Comparison of ENCODE assay signal across 13 mouse cellular contexts in genomic region chr7:81538070-81538675, GRCm38 (mm10). TPM values are rescaled to one million over a fixed set of nuclear protein-coding genes. Genes with fewer than 3 reads are reported as not detected.
DNase-seq lines count a peak whose midpoint lies in the region; ATAC-seq and TF ChIP-seq lines count a peak whose summit lies in the region.
"Had no signal": no experiment of that assay in that cellular context is flagged by ENCODE, and none has a peak within 500 bp of the region (broad histone marks: within the 10 kb centered on the region; RNA-seq: fewer than 3 reads in every experiment).

No protein-coding gene starts in this region.

- H3K4me3 ChIP-seq in lung, postnatal 0 days (ENCODE audit: low read depth, low read length): no peak overlapping the region
- H3K4me3 ChIP-seq: hindbrain, embryonic 13.5 days had no signal

- WGBS in lung, postnatal 0 days: 75% methylated on average over 2 of the region's 2 CpGs

- TF ChIP-seq CTCF in lung, postnatal 0 days (IDR thresholded peaks at IDR 0.05): no peak

- H3K4me2 ChIP-seq in lung, postnatal 0 days (replicated peaks; ENCODE audit: low read depth, low read length): no peak overlapping the region
- H3K4me2 ChIP-seq: hindbrain, embryonic 13.5 days had no signal

- TF ChIP-seq EP300 in lung, postnatal 0 days (IDR thresholded peaks at IDR 0.05): no peak

- ATAC-seq in cerebellum, adult (ENCODE audit: insufficient number of reproducible peaks, low FRiP score, low TSS enrichment): no peak
- no peak for ATAC-seq in lung, postnatal 0 days
- peak; percentile 49; the same call in 1 of the 2 replicates for ATAC-seq in megakaryocyte-erythroid progenitor cell, adult 5-6 weeks (replicated peaks; ENCODE audit: low FRiP score, low TSS enrichment, poor library complexity, severe bottlenecking)

- H3K27me3 ChIP-seq in lung, postnatal 0 days (replicated peaks; ENCODE audit: insufficient read depth, low read length): no peaks in the 10 kb centered on the region
- H3K27me3 ChIP-seq: hindbrain, embryonic 13.5 days had no signal

- H3K36me3 ChIP-seq in lung, postnatal 0 days (ENCODE audit: insufficient read depth, low read length): peaks cover 9% of the 10 kb centered on the region

- H3K9ac ChIP-seq in lung, postnatal 0 days (replicated peaks; ENCODE audit: low read depth): no peak overlapping the region
- H3K9ac ChIP-seq: hindbrain, embryonic 13.5 days had no signal

- no peaks in the 10 kb centered on the region for H3K4me1 ChIP-seq in lung, postnatal 0 days (ENCODE audit: insufficient read depth, low read depth, low read length)

- no peaks in the 10 kb centered on the region for H3K9me3 ChIP-seq in lung, postnatal 0 days (ENCODE audit: low read length)
- H3K9me3 ChIP-seq: hindbrain, embryonic 13.5 days had no signal

- no peak overlapping the region for H3K27ac ChIP-seq in lung, postnatal 0 days (ENCODE audit: low read length)
- H3K27ac ChIP-seq: hindbrain, embryonic 13.5 days had no signal

- peak; percentile 44 to 49 for DNase-seq in cerebellum, postnatal 10 days
- DNase-seq in lung, postnatal 0 days (ENCODE audit: low spot score): peak; percentile 33
- no peak for DNase-seq in lung, postnatal 25 days (ENCODE audit: low spot score)
- DNase-seq in NIH3T3 (ENCODE audit: low read depth): peak; percentile 64
- no peak for DNase-seq in urinary bladder, postnatal 10 days (ENCODE audit: low spot score)
- DNase-seq in embryo, embryonic 10.5 days (ENCODE audit: low spot score): no peak
- DNase-seq: cerebellum, postnatal 36 days had no signal

RNA-seq across cellular contexts. Expression of gene Fsd2, which starts 28.6 kb away (rescaled TPM):
- polyA plus RNA-seq in lung, postnatal 0 days (2015; fragmentation: Nextera tagmentation; extraction: Ambion mirVana): 1.0 and 1.4 TPM in 2 replicates
- total RNA-seq in megakaryocyte-erythroid progenitor cell, adult 5-6 weeks (2014; fragmentation: Nextera tagmentation): not detected in 2 replicates
- total RNA-seq in megakaryocyte-erythroid progenitor cell, adult 5-6 weeks (2017): 0.19 TPM in 1 of 2 replicates, not detected in the other

RNA-seq across cellular contexts. Expression of gene Whamm, which starts 32.9 kb away (rescaled TPM):
- polyA plus RNA-seq in lung, postnatal 0 days (2015; fragmentation: Nextera tagmentation; extraction: Ambion mirVana): 7.2 and 8.1 TPM in 2 replicates
- total RNA-seq in megakaryocyte-erythroid progenitor cell, adult 5-6 weeks (2014; fragmentation: Nextera tagmentation): 13.5 and 21.5 TPM in 2 replicates
- 17.7 and 33.8 TPM in 2 replicates for total RNA-seq in megakaryocyte-erythroid progenitor cell, adult 5-6 weeks (2017)

RNA-seq across cellular contexts. Expression of gene BC048679, which starts 40.1 kb away (rescaled TPM):
- not detected in 2 replicates for polyA plus RNA-seq in lung, postnatal 0 days (2015; fragmentation: Nextera tagmentation; extraction: Ambion mirVana)
- total RNA-seq in megakaryocyte-erythroid progenitor cell, adult 5-6 weeks (2014; fragmentation: Nextera tagmentation): not detected in 2 replicates
- total RNA-seq in megakaryocyte-erythroid progenitor cell, adult 5-6 weeks (2017): not detected in 2 replicates
- total RNA-seq: left cerebral cortex, postnatal 36 days; megakaryocyte, adult 5-6 weeks had no signal
- polyA plus RNA-seq: hindbrain, embryonic 13.5 days; small intestine, adult 2 months had no signal

RNA-seq across cellular contexts. Expression of gene Ap3b2, which starts 44.4 kb away (rescaled TPM):
- polyA plus RNA-seq in lung, postnatal 0 days (2015; fragmentation: Nextera tagmentation; extraction: Ambion mirVana): 0.12 and 0.23 TPM in 2 replicates
- not detected in 2 replicates for total RNA-seq in megakaryocyte-erythroid progenitor cell, adult 5-6 weeks (2014; fragmentation: Nextera tagmentation)
- not detected in 2 replicates for total RNA-seq in megakaryocyte-erythroid progenitor cell, adult 5-6 weeks (2017)
- total RNA-seq: megakaryocyte, adult 5-6 weeks had no signal

Comparison
In these comparisons a context has a peak if more than half of its experiments do, and no peak if none do; other contexts are left out.
1. DNase-seq: peak in cerebellum, postnatal 10 days (2 of 2), lung, postnatal 0 days (single experiment) and NIH3T3 (single experiment); none in lung, postnatal 25 days (single experiment), urinary bladder, postnatal 10 days (single experiment) and embryo, embryonic 10.5 days (single experiment).